Mouse (Mus musculus) spleen, adult 2 months (tissue): ENCODE data around the gene 5031439G07Rik. TPM values are rescaled to one million over a fixed set of nuclear protein-coding genes. Genes with fewer than 3 reads are reported as not detected.

Experiments used
- DNase-seq, 2 experiments: peaks; one replicate each; pipeline versions ENCODE4 v3.0.0 to v3.0.0-alpha.2; 2012 to 2021; ENCODE audit warnings: low spot score in 2 of 2, low read depth in 1 of 2
- H3K27ac ChIP-seq: fragments of 200-500 bp; 2 replicates; pipeline ENCODE4 v1.5.1; 2012; ENCODE audit warnings: low read length, inconsistent platforms; ENCODE audit not compliant: insufficient read depth
- H3K27me3 ChIP-seq: fragments of 200-500 bp; 2 replicates; pipeline ENCODE4 v1.6.1; 2012; ENCODE audit warnings: mild to moderate bottlenecking, moderate library complexity, low read length, inconsistent platforms; ENCODE audit not compliant: control insufficient read depth, insufficient read depth
- H3K36me3 ChIP-seq: fragments of 200-500 bp; 2 replicates; pipeline ENCODE4 v1.6.1; 2012; ENCODE audit warnings: mild to moderate bottlenecking, low read length, inconsistent platforms; ENCODE audit not compliant: control insufficient read depth, insufficient read depth
- H3K4me1 ChIP-seq: fragments of 200-500 bp; 2 replicates; pipeline ENCODE4 v1.6.1; 2011; ENCODE audit warnings: inconsistent platforms; ENCODE audit not compliant: control insufficient read depth, insufficient read depth, insufficient read length
- H3K4me3 ChIP-seq: fragments of 200-500 bp; 2 replicates; pipeline ENCODE4 v1.5.1; 2011; ENCODE audit warnings: mild to moderate bottlenecking, inconsistent platforms; ENCODE audit not compliant: insufficient read depth, insufficient read length; ENCODE audit errors: extremely low read depth
- CTCF ChIP-seq: fragments of 200-500 bp; IDR thresholded peaks from 2 replicates; pipeline ENCODE4 v1.5.1; 2011; ENCODE audit warnings: mild to moderate bottlenecking, inconsistent platforms; ENCODE audit not compliant: insufficient read depth, insufficient read length, insufficient replicate concordance; ENCODE audit errors: extremely low read depth
- POLR2A ChIP-seq: fragments of 200-500 bp; IDR thresholded peaks from 2 replicates; pipeline ENCODE4 v1.6.1; 2011; ENCODE audit warnings: low read depth, low read length, inconsistent platforms
- WGBS: fragments of 180-500 bp; shearing (Covaris S2); methylation state at CpG from one replicate; pipeline ENCODE4 v1.1.7; 2018; 5-methylcytosine and 5-hydroxymethylcytosine counted together
- polyA plus RNA-seq: library from polyadenylated mRNA; depleted of rRNA; stranded (reverse); fragments of >200 nt; gene quantifications from 2 replicates; pipeline ENCODE4 v1.2.3, GENCODE M21; 2012

5031439G07Rik gene
- polyA plus RNA-seq, 1 experiment: 27.1 TPM

DNA sequence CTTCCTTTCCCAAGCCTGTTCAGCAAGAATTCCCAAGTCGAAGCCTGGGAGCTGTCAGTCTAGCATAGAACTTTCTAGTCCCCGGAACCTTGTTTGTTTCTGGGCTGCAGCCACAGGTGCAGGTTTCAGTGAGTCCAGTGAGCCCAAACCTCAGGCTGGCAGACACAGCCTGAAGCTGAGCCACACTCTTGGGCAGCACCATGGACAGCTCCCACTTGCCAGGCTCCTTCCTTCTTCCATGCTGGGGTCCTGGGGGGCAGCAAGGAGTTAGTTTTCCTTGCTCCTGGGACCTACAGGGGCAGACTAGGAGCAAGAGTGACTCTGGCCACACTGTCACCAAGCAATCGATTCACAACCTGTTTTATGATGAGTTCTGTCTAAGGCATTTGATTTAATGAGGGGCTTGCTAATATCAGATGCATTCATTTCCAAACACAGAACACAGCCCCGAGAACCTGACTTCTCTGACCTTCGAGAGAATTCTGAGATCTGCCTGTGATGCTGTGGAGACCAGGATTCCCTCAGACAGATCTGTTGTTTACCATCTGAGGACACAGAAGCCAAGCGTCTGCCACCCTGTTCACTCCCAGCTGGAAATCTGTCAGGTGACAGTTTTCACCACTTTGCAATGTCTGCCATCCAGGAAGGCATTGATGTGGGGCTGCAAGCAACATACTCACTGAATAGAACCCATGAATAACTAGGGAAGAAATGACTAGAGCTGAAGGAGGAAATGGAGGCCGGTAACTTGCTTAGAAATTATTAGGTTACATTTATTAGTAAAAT lies 22.6 kb downstream of the 5031439G07Rik start:
- H3K4me3 ChIP-seq: no peak overlapping the region
- peak in 1 of 2 experiments; percentile 54 for DNase-seq
- no peaks in the 10 kb centered on the region for H3K27me3 ChIP-seq
- no peak overlapping the region for H3K27ac ChIP-seq
- no peak for TF ChIP-seq CTCF
- no peak for TF ChIP-seq POLR2A
- H3K4me1 ChIP-seq: peaks cover 12% of the 10 kb centered on the region; the same call in 1 of the 2 replicates
- no peaks in the 10 kb centered on the region; the same call in 1 of the 2 replicates for H3K36me3 ChIP-seq
- WGBS: 64% methylated on average over 7 of the region's 7 CpGs

DNA sequence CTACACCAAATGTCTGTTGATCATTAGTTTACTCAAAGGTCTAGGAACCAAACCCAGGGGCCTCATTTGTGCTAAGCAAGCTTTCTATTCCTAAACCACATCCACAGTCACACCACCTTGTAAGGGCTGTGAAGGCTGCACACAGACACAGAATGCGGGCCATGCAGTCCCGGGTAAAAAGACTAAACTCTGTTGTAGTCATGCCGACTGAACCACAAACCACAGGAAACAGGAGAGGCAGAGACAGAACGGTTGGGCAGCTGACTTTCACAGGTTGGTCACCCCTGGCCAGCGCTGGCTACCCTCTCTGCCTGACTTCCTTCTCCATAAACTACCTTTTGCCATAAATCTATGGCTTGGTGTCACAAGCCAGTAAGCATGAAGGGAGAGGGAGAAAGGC lies 23.6 kb downstream of the 5031439G07Rik start:
- peaks cover 12% of the 10 kb centered on the region; the same call in 1 of the 2 replicates for H3K4me1 ChIP-seq
- no peak for DNase-seq
- H3K27ac ChIP-seq: no peak overlapping the region
- H3K27me3 ChIP-seq: no peaks in the 10 kb centered on the region
- peaks cover 7% of the 10 kb centered on the region for H3K36me3 ChIP-seq
- H3K4me3 ChIP-seq: no peak overlapping the region
- no peak for TF ChIP-seq CTCF
- TF ChIP-seq POLR2A: no peak
- 7% methylated on average over 5 of the region's 5 CpGs for WGBS

DNA sequence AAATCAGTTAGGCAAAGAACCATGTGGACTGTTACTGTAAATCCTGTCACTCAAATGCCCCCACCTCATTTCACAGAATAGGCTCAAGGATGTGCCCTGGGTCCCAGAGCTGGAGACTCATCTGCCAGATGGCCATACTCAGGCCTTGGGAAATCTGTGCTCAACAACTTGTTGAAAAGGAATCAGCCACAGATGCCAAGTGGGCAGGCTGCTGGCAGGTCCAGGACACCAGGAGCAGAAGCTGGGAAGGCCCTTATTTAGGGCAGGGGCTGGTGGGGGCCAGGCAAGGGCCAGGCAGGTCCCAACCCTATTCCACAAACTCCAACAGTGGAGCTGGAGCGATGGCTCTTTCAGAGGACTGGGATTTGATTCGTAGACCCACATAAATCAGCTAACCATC lies 25.8 kb downstream of the 5031439G07Rik start:
- Histone ChIP-seq H3K27ac (no peak overlapping the region), H3K4me1 (peaks cover 4% of the 10 kb centered on the region; the same call in 1 of the 2 replicates), H3K36me3 (peaks cover 10% of the 10 kb centered on the region), H3K4me3 (no peak overlapping the region), H3K27me3 (no peaks in the 10 kb centered on the region)
- no peak for DNase-seq
- 92% methylated on average over 2 of the region's 2 CpGs for WGBS
- TF ChIP-seq CTCF (no peak), POLR2A (no peak)

DNA sequence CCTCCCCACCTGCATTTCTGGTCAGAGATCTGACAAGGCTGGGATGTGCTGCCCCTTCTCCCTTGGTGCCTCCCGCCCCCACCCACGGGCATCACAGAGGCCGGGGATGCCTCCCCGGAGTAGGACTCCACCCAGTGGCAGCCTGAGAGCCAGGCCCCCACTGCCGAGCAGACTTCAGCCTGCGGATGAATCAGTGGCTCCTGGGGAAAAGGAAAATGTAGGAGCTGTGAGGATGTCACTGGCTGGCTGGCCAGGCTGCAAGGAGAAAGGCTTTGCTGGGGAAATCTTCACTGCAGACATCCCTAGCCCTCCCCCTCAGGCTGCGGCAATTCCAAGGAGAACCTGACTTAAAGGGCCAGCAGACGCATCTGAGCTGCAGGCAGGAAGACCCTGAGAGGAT lies 27.7 kb downstream of the 5031439G07Rik start:
- no peak for DNase-seq
- 86% methylated on average over 8 of the region's 8 CpGs for WGBS
- Histone ChIP-seq H3K4me1 (peaks cover 4% of the 10 kb centered on the region; the same call in 1 of the 2 replicates), H3K4me3 (no peak overlapping the region), H3K27me3 (no peaks in the 10 kb centered on the region), H3K36me3 (peaks cover 15% of the 10 kb centered on the region), H3K27ac (no peak overlapping the region)
- TF ChIP-seq CTCF: no peak
- no peak for TF ChIP-seq POLR2A

DNA sequence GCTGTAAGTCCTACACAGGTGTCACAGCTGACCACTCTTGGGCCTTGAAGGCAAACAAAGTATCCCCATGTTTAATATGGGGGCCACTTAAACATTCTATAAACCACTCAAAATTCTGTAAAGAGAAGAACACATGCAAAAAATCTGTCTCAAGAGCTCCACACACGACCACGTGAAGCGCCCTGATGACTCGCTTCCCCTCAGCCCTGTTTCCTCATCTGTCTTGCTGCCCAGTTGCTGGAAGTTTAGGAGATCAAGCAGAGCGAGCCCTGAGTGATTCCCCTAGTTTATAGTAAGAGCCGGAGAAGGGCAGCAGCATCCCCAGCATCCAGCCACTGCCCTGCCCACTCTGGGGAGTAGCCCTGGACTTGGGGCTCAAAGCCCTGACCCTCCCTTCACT lies 28.5 kb downstream of the 5031439G07Rik start:
- DNase-seq: no peak
- no peaks in the 10 kb centered on the region for H3K27me3 ChIP-seq
- WGBS: 73% methylated on average over 6 of the region's 6 CpGs
- no peak overlapping the region for H3K4me3 ChIP-seq
- TF ChIP-seq POLR2A: no peak
- TF ChIP-seq CTCF: no peak
- H3K36me3 ChIP-seq: peaks cover 22% of the 10 kb centered on the region
- no peak overlapping the region for H3K27ac ChIP-seq
- peaks cover 2% of the 10 kb centered on the region; the same call in 1 of the 2 replicates for H3K4me1 ChIP-seq

DNA sequence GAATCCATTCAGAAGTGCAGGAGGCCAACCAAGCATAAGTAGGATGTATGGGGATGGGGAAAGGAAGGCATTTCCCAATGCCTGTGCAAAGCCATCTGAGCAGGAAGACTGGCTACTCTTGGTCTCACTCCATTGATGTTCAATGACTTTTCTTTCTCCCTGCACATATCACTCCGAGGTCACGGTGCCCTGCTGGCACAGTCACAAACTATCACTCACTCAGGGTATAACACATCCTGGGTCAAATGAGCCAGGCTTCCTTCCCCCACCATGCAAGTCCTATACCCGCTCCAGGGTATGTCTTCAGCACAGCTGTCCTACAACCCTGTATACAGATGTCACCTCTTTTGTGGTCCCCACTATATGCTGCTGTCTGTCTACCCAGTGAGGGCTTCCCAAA lies 30.0 kb downstream of the 5031439G07Rik start:
- H3K27ac ChIP-seq: no peak overlapping the region
- DNase-seq: no peak
- no peaks in the 10 kb centered on the region for H3K27me3 ChIP-seq
- 97% methylated on average over 3 of the region's 3 CpGs for WGBS
- no peaks in the 10 kb centered on the region for H3K4me1 ChIP-seq
- H3K4me3 ChIP-seq: no peak overlapping the region
- no peak for TF ChIP-seq CTCF
- TF ChIP-seq POLR2A: no peak
- peaks cover 26% of the 10 kb centered on the region for H3K36me3 ChIP-seq

DNA sequence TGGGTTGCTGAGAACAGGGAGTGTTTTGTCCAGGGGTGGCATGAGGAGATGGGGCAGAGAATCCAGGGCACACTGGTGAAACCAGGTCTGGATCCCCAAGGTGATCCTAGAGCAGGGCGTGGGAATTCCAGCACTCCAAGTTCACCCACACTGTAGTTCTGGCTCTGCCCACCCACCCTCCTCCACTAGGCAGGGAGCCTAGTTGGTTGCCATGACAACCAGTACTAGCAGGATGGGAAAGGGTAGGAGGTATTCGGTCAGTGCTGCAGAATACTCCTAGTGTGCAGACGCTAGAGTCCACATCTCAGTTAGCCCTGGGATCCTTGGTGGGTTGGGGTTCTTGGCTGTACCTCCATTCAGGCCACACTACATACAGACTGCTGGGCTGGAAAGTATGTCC lies 30.5 kb downstream of the 5031439G07Rik start:
- no peaks in the 10 kb centered on the region for H3K27me3 ChIP-seq
- WGBS: 94% methylated on average over 3 of the region's 3 CpGs
- H3K27ac ChIP-seq: no peak overlapping the region
- no peak for DNase-seq
- no peaks in the 10 kb centered on the region for H3K4me1 ChIP-seq
- H3K4me3 ChIP-seq: no peak overlapping the region
- no peak for TF ChIP-seq POLR2A
- TF ChIP-seq CTCF: no peak
- H3K36me3 ChIP-seq: peaks cover 31% of the 10 kb centered on the region
